Mouse (Mus musculus) olfactory bulb, adult 2 months (tissue): ENCODE measurements around the gene Ppp1r1b.

Experiments used
- CTCF ChIP-seq: fragments of 200-500 bp; IDR thresholded peaks from 2 replicates; pipeline ENCODE4 v1.5.1; 2012; ENCODE audit warnings: low read depth, mild to moderate bottlenecking, low read length, moderate library complexity; ENCODE audit not compliant: insufficient read depth
- POLR2A ChIP-seq: fragments of 200-500 bp; IDR thresholded peaks from 2 replicates; pipeline ENCODE4 v1.6.1; 2012; ENCODE audit warnings: mild to moderate bottlenecking, low read depth, low read length, moderate library complexity; ENCODE audit not compliant: insufficient read depth

DNA sequence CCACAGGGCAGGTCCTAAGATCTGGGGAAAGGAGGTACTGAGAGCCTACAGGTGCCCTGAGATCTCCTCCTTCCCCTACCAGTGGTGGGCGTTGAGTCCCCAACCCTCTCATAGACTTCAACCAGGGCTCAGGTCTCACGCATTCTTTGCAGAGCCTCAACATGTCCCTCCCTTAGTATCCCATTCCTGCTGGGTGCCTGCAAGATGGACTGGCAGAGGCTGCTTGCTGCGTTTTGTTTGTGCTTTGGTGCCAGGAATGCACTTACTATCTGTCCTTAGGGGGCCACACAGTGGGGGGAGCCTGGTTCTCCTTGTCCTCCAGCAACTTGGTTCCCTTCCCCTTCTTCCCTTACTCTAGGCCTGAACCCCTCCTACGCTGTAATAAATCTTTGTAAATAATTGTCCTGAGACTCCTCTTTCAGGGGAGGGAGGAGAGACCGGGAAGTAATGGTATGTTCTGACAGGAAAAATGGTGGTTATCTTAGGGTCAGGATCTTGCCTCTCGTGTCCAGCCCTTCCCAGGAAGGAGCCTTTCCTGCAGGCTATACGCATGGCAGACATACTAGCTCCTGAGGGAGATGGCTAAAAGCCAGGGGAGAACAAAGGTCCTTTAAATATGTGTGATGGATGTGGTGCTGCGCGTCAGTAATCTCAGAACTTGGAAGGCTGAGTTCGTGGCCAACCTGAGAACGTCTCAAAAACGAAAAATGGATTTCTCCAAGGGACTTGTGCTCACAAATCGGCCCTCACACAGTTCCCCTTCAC is 9.4 kb downstream of the Ppp1r1b start:
- no peak for TF ChIP-seq POLR2A
- TF ChIP-seq CTCF = no peak
